Mouse (Mus musculus) liver, embryonic 14.5 days (tissue): Measurements from ENCODE around the gene Tspan13.

ENCODE experiments used
- CTCF ChIP-seq: IDR thresholded peaks from 2 replicates; pipeline ENCODE4 v1.5.1; 2016; ENCODE audit warnings: antibody characterized with exemption, low read depth, control low read depth
- EP300 ChIP-seq: IDR thresholded peaks from 2 replicates; pipeline ENCODE4 v1.6.1; 2016; ENCODE audit warnings: antibody characterized with exemption, low read depth

- TF ChIP-seq CTCF (no peak), EP300 (no peak)
These were observed 43.1 kb upstream of the Tspan13 start for GRCm38 (mm10) chr12:36085380-36085779.
